Mouse (Mus musculus) cerebellum, adult 2 months (tissue): ENCODE results near the gene Fbxl13. TPM values are rescaled to one million over a fixed set of nuclear protein-coding genes. Genes with fewer than 3 reads are reported as not detected.

ENCODE experiments used
- DNase-seq, 2 experiments: peaks; one replicate each; pipeline ENCODE4 v3.0.0; 2021
- H3K27ac ChIP-seq: fragments of 200-500 bp; 2 replicates; pipeline ENCODE4 v1.5.1; 2012; ENCODE audit warnings: low read length, control low read depth, inconsistent platforms; ENCODE audit not compliant: insufficient read depth
- H3K27me3 ChIP-seq: fragments of 200-500 bp; 2 replicates; pipeline ENCODE4 v1.6.1; 2012; ENCODE audit warnings: inconsistent platforms, mild to moderate bottlenecking, low read length, moderate library complexity; ENCODE audit not compliant: control insufficient read depth, insufficient read depth
- H3K4me1 ChIP-seq: fragments of 200-500 bp; 2 replicates; pipeline ENCODE4 v1.6.1; 2011; ENCODE audit warnings: low read length; ENCODE audit not compliant: control insufficient read depth, insufficient read depth
- H3K4me3 ChIP-seq: fragments of 200-500 bp; replicated peaks from 2 replicates; pipeline ENCODE3; 2011; ENCODE audit warnings: mild to moderate bottlenecking, low read depth, low read length, control low read depth; ENCODE audit not compliant: insufficient read depth
- CTCF ChIP-seq: fragments of 200-500 bp; IDR thresholded peaks from 2 replicates; pipeline ENCODE4 v1.5.1; 2011; ENCODE audit warnings: low read depth, mild to moderate bottlenecking, control low read depth, low read length, moderate library complexity, borderline replicate concordance; ENCODE audit not compliant: insufficient read depth
- POLR2A ChIP-seq: fragments of 200-500 bp; IDR thresholded peaks from 2 replicates; pipeline ENCODE4 v1.6.1; 2011; ENCODE audit warnings: low read length, control low read depth, borderline replicate concordance; ENCODE audit not compliant: insufficient read depth
- WGBS: fragments of 180-500 bp; shearing (Covaris S2); methylation state at CpG from one replicate; pipeline ENCODE4 v1.1.7; 2018; 5-methylcytosine and 5-hydroxymethylcytosine counted together
- polyA plus RNA-seq: library from polyadenylated mRNA; depleted of rRNA; stranded (reverse); fragments of >200 nt; gene quantifications from 2 replicates; pipeline ENCODE4 v1.2.3, GENCODE M21; 2012

Gene Fbxl13
- polyA plus RNA-seq, 1 experiment = 0.21 TPM

- TF ChIP-seq POLR2A (no peak), CTCF (no peak)
- no peak for DNase-seq
- Histone ChIP-seq H3K4me1 (no peaks in the 10 kb centered on the region), H3K4me3 (no peak overlapping the region), H3K27ac (no peak overlapping the region), H3K27me3 (no peaks in the 10 kb centered on the region)
- 75% methylated on average over 4 of the region's 4 CpGs for WGBS
These were observed 127.2 kb downstream of the Fbxl13 start for GRCm38 (mm10) chr5:21518207-21518606.

- WGBS = 93% methylated on average over 2 of the region's 2 CpGs
- Histone ChIP-seq H3K4me1 (no peaks in the 10 kb centered on the region), H3K27ac (no peak overlapping the region), H3K27me3 (no peaks in the 10 kb centered on the region), H3K4me3 (no peak overlapping the region)
- no peak for TF ChIP-seq CTCF
- no peak for TF ChIP-seq POLR2A
- no peak for DNase-seq
These were observed 127.9 kb downstream of the Fbxl13 start for GRCm38 (mm10) chr5:21517562-21517961.

- 46% methylated on average over 10 of the region's 10 CpGs for WGBS
These were observed 132.1 kb downstream of the Fbxl13 start for GRCm38 (mm10) chr5:21513363-21513762.

GRCm38 (mm10) chr5:21509801-21510200, 135.6 kb downstream of the Fbxl13 start:
- Histone ChIP-seq H3K4me1 (no peaks in the 10 kb centered on the region), H3K27ac (no peak overlapping the region), H3K4me3 (no peak overlapping the region), H3K27me3 (no peaks in the 10 kb centered on the region)
- TF ChIP-seq POLR2A (no peak), CTCF (no peak)
- WGBS = 77% methylated on average over 4 of the region's 4 CpGs
- no peak for DNase-seq

More at GRCm38 (mm10) chr5:21513363-21513762, 132.1 kb downstream of the Fbxl13 start:
- Histone ChIP-seq H3K27me3 (no peaks in the 10 kb centered on the region), H3K27ac (no peak overlapping the region), H3K4me3 (no peak overlapping the region), H3K4me1 (no peaks in the 10 kb centered on the region)
- no peak for DNase-seq
- TF ChIP-seq CTCF = no peak
- TF ChIP-seq POLR2A = no peak

DNA sequence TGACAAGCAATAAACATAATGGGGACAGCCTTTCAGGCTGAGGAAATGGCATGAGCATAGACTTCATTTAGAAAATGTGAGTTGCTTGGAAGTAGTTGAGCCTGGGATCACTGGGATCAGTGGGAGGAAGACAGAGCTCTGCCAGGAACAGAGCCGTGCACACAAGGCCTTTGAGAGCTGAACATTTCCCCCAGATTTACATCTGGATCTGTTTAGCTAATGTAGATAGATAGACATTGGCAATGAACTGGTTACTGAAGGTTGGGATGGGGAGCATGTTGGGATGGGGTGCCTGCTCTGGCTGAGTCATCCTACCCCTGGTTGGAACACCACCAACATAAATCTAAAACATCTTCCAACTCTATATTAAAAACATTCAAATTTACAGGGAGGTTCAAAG, 138.5 kb downstream of the Fbxl13 start:
- TF ChIP-seq POLR2A (no peak), CTCF (no peak)
- no peak for DNase-seq
- Histone ChIP-seq H3K27me3 (no peaks in the 10 kb centered on the region), H3K27ac (no peak overlapping the region), H3K4me3 (no peak overlapping the region), H3K4me1 (no peaks in the 10 kb centered on the region)
- 74% methylated on average over 1 of the region's 1 CpGs for WGBS

DNA sequence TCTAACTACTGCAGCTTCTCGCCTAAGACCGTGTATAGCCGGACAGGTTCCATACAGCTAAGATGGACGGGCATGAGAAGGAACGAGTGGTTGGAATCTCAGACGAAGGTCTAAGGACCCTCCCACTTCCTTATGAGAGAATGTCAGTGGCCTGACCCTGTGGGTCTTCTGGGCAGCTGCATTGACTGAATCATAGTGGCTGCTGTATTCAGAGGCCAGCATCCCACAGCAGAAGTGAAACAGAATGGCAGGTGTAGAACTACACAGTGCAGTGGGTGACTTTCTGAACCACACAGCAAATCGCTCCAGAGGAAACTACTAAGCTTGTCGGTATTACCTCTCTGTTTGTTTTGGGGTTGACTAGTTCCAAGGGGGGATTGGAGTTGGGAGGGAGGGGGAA, 140.3 kb downstream of the Fbxl13 start:
- TF ChIP-seq POLR2A (no peak), CTCF (no peak)
- no peak overlapping the region for H3K27ac ChIP-seq
- 92% methylated on average over 8 of the region's 8 CpGs for WGBS

DNA sequence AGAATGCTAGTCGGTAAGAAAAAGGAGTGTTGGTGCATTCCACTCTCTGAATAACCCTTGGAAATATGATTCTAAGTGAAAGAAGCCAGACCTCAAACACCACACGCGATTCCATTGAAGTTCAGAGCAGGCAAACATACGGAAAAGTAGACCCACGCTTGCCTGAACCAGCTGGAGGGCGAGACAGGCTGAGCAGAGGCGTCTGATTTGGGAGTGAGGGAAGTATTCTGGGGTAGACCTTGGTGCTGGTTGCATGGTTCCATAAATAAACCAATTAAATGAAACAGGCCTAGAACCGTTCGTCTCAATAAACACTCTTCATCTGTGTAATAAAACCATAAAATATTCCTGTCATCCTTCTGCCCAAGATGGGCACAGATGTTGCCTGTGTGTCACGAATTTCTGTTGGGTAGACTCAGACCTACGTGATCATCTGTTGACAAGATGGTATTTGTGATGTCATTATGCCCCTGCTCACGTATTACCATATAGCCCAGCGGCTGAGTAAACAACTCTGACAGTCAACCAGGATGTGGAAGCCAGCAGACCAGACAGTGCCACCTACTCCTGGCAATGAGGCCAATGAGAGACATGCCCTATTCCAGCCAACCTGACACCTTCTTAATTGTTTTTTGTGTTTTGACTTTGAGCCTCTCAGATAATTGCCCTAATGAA, 142.4 kb downstream of the Fbxl13 start:
- Histone ChIP-seq H3K4me1 (no peaks in the 10 kb centered on the region), H3K27me3 (no peaks in the 10 kb centered on the region), H3K4me3 (no peak overlapping the region), H3K27ac (no peak overlapping the region)
- no peak for TF ChIP-seq CTCF
- TF ChIP-seq POLR2A = no peak
- 85% methylated on average over 13 of the region's 13 CpGs for WGBS
- no peak for DNase-seq

More for the DNA sequence above, 140.3 kb downstream of the Fbxl13 start:
- no peaks in the 10 kb centered on the region for H3K27me3 ChIP-seq
- DNase-seq = no peak
- no peaks in the 10 kb centered on the region for H3K4me1 ChIP-seq
- no peak overlapping the region for H3K4me3 ChIP-seq

DNA sequence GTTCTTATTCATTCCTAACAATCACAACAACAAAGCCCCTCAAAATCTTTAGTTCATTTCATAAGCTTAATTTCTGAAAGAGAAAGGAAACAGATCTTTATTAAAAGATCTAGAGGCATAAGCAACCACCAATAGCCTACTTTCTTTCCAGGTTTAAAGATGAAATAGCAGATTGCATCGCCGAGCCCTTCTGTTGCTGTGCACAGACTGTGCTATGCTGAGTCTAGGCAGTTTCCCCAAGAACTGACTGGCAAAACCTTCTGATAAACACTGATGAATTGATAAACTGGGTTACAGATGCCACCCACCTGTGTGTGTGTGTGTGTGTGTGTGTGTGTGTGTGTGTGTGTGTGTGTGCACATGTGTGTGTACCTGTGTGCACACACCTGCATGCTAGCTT, 144.5 kb downstream of the Fbxl13 start:
- Histone ChIP-seq H3K27me3 (no peaks in the 10 kb centered on the region), H3K27ac (no peak overlapping the region), H3K4me3 (no peak overlapping the region), H3K4me1 (no peaks in the 10 kb centered on the region)
- TF ChIP-seq POLR2A = no peak
- DNase-seq = no peak
- 89% methylated on average over 2 of the region's 2 CpGs for WGBS

DNA sequence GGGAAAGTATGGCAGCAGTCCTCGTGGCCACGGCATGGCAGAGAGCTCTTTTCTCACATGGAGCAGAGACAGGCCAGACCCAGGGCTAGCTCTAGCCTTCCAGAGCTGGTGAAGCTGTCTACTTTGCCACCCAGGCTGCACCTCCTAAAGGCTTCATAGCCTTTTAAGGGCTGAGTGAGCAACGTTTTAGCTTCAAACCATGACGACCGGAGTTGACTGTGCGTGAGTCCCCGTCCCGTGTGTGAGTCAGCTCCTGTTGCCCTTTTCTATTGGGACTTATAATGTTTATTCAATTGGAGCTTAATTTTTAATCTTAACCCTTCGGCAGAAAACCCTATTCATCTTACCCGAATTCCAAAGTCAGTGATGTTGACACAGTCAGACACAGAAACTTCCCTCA, 145.3 kb downstream of the Fbxl13 start:
- DNase-seq = no peak
- TF ChIP-seq POLR2A (no peak), CTCF (no peak)
- H3K27me3 ChIP-seq = no peaks in the 10 kb centered on the region
- H3K4me1 ChIP-seq = no peaks in the 10 kb centered on the region
- WGBS = 80% methylated on average over 10 of the region's 10 CpGs
- no peak overlapping the region for H3K4me3 ChIP-seq
- H3K27ac ChIP-seq = no peak overlapping the region
